Mouse (Mus musculus) E14TG2a.4 (cell line): ENCODE measurements around the gene Pet100.
"Not testable (repeated sequence)": the region's sequence is repeated elsewhere in the genome, so short reads cannot be mapped to it uniquely, and the experiment has no call there.

Source experiments
- H3K27me3 ChIP-seq: 2 replicates; pipeline ENCODE4 v1.6.1; 2014; ENCODE audit warnings: low read length, control low read depth; ENCODE audit not compliant: insufficient read depth
- H3K36me3 ChIP-seq: 2 replicates; pipeline ENCODE4 v1.6.1; 2014; ENCODE audit warnings: low read length, control low read depth; ENCODE audit not compliant: insufficient read depth
- H3K4me1 ChIP-seq: replicated peaks from 2 replicates; pipeline ENCODE4 v1.6.1; 2014; ENCODE audit warnings: low read depth, low read length, control low read depth
- H3K4me3 ChIP-seq: replicated peaks from 2 replicates; pipeline ENCODE4 v1.5.1; 2014; ENCODE audit warnings: mild to moderate bottlenecking, low read length
- H3K9me3 ChIP-seq: 2 replicates; pipeline ENCODE4 v1.6.1; 2014; ENCODE audit warnings: low read length, control low read depth
- CTCF ChIP-seq: conservative IDR thresholded peaks from 2 replicates; pipeline ENCODE4 v1.5.1; 2014; ENCODE audit warnings: low read length
- NANOG ChIP-seq: IDR thresholded peaks from 2 replicates; pipeline ENCODE4 v1.6.1; 2014; ENCODE audit warnings: borderline replicate concordance, low read length, mixed read lengths
- POU5F1 ChIP-seq: IDR thresholded peaks from 2 replicates; pipeline ENCODE4 v1.6.1; 2014; ENCODE audit warnings: low read length, borderline replicate concordance

Gene Pet100

GRCm38 (mm10) chr8:3621199-3621970, at the start of gene Pet100, which contains the start of gene Xab2:
TSS of gene Pet100 (plus strand) at chr8:3621548.
TSS of gene Xab2 (minus strand) at chr8:3621316.
- Histone ChIP-seq H3K4me3 (peak within 1 kb of the TSS; percentile 97), H3K4me1 (peaks cover 32% of the 10 kb centered on the region), H3K27me3 (no peaks in the 10 kb centered on the region), H3K9me3 (no peaks in the 10 kb centered on the region), H3K36me3 (peaks cover 48% of the 10 kb centered on the region)
- TF ChIP-seq POU5F1 (no peak), CTCF (no peak), NANOG (no peak)

- Histone ChIP-seq H3K4me3 (peak overlapping the region; percentile 67; the same call in 1 of the 2 replicates), H3K36me3 (peaks cover 34% of the 10 kb centered on the region), H3K4me1 (peaks cover 92% of the 10 kb centered on the region), H3K27me3 (no peaks in the 10 kb centered on the region), H3K9me3 (no peaks in the 10 kb centered on the region)
- TF ChIP-seq CTCF, result no peak
- TF ChIP-seq POU5F1, result no peak
- TF ChIP-seq NANOG, result peak; percentile 47; the same call in 1 of the 2 replicates
Measured at GRCm38 (mm10) chr8:3574546-3574945, 46.8 kb upstream of the Pet100 start.

DNA sequence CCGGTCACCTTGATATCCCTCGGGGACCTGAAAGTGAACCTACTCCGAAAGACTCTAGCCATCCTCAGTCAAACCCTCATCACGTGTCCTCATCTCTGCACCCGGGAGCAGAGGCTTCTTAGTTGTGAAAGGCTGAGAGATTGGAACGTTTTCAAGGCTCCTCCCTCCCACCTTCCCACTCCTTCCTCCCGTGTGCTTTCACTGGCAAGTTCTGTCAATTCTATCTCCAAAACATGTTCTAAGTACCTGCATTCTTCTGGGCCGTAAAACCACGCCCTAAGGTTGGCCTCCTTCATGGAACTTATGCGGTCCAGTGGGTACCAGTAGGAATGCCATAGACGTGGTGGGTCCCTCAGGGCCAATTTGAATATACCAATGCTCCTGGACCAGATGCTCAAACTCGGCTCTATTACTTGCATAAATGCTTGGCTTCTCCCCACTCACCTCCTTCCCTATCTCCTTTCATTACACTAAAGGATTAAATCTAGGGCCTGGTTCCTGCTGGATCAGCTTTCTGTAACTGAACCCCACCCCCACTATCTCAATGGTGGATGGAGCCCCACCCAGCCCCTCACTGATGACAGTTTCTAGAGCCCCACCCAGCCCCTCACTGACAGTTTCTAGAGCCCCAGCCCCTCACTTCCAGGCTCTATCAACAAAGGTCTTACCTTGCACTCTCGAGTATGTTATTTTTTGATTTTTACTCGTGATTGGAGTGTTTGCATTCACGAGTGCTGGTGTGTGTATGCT, 45.0 kb upstream of the Pet100 start:
- TF ChIP-seq CTCF (no peak), POU5F1 (no peak), NANOG (no peak)
- peaks cover 29% of the 10 kb centered on the region for H3K36me3 ChIP-seq
- no peaks in the 10 kb centered on the region for H3K9me3 ChIP-seq
- H3K4me3 ChIP-seq, result peak overlapping the region; percentile 67
- H3K4me1 ChIP-seq, result peaks cover 96% of the 10 kb centered on the region
- no peaks in the 10 kb centered on the region for H3K27me3 ChIP-seq

DNA sequence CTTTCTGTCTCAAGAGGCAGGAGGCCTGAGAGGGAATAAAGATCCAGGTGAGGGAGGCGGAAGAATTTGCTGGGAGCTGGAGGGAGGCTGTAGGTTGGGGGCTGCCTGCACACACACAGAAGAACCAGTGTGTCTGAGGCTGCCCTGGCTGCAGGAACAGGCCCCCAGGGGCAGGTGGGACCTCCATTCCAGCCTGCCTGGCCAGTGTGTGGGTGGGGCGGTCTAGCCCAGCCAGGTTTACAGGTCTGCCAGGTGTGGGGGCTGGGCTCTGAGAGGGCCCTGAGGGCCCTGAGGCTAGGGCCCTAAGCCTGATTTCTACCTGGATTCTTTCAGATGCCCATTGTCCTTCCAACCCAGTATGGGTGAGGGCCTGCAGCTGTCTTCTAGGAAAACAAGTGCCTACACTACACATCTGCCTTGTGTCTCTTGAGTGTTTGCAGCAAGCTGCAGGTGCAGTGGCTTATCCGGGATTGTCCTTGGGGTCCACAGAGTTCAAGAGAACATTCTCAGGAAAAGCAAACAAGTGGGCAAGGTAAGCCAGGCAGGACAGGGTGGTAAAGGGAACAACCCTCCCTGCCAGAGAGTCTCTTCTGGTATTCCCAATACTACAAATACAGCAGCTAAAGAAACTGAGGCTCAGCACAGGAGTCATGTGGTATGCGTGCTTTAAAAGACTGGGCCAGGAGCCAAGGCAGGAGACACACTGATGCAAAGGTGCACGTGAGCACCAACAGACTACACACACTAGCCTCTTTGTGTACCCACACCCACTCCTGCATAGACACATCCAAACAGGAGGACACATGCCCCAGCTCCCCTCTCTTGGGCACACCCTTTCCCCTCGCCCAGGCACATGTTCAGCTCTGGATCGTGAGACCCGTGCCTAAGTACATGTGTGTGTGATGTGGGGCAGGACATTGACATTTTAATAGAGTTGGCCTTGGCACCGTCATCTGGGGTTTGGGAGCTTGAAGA, 41.7 kb upstream of the Pet100 start:
- H3K9me3 ChIP-seq, result no peaks in the 10 kb centered on the region
- no peak for TF ChIP-seq NANOG
- no peak for TF ChIP-seq POU5F1
- TF ChIP-seq CTCF, result no peak
- H3K36me3 ChIP-seq, result peaks cover 15% of the 10 kb centered on the region
- peak overlapping the region; percentile 57 for H3K4me3 ChIP-seq
- H3K27me3 ChIP-seq, result no peaks in the 10 kb centered on the region
- peaks cover 66% of the 10 kb centered on the region for H3K4me1 ChIP-seq

GRCm38 (mm10) chr8:3581961-3582360, 39.4 kb upstream of the Pet100 start:
- Histone ChIP-seq H3K4me1 (peaks cover 47% of the 10 kb centered on the region), H3K36me3 (peaks cover 15% of the 10 kb centered on the region)
- H3K9me3 ChIP-seq, H3K4me3 ChIP-seq, H3K27me3 ChIP-seq: not testable (repeated sequence)

DNA sequence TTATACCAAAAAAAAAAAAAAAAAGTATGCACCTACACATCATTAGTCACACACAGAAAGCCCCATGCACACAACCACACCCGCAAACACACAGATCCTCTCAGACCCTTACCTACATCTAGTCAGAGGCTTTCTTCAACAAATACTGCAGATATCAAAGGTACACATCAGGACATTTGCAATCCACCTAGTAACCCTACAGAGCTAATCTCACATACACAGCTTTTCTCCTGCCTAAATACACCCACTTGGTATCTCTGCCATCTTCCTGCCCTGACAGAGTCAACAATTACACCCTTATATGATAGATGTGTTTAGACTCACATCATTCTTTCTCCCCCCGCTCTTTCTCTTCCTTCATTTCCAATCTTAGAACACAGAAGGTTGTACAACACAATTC, 34.9 kb upstream of the Pet100 start:
- Histone ChIP-seq H3K4me3 (no peak overlapping the region), H3K4me1 (peaks cover 10% of the 10 kb centered on the region), H3K9me3 (no peaks in the 10 kb centered on the region), H3K27me3 (no peaks in the 10 kb centered on the region), H3K36me3 (no peaks in the 10 kb centered on the region)
- TF ChIP-seq POU5F1, result no peak
- TF ChIP-seq NANOG, result no peak
- TF ChIP-seq CTCF, result no peak

GRCm38 (mm10) chr8:3586993-3587390, 34.4 kb upstream of the Pet100 start, which contains the start of gene Camsap3:
TSS of gene Camsap3 (plus strand) at chr8:3587293.
- H3K27me3 ChIP-seq, result no peaks in the 10 kb centered on the region
- TF ChIP-seq CTCF, result no peak
- no peak for TF ChIP-seq NANOG
- no peak for TF ChIP-seq POU5F1
- H3K9me3 ChIP-seq, result no peaks in the 10 kb centered on the region
- peaks cover 15% of the 10 kb centered on the region for H3K4me1 ChIP-seq
- H3K4me3 ChIP-seq, result peak within 1 kb of the TSS; percentile 92
- H3K36me3 ChIP-seq, result no peaks in the 10 kb centered on the region

DNA sequence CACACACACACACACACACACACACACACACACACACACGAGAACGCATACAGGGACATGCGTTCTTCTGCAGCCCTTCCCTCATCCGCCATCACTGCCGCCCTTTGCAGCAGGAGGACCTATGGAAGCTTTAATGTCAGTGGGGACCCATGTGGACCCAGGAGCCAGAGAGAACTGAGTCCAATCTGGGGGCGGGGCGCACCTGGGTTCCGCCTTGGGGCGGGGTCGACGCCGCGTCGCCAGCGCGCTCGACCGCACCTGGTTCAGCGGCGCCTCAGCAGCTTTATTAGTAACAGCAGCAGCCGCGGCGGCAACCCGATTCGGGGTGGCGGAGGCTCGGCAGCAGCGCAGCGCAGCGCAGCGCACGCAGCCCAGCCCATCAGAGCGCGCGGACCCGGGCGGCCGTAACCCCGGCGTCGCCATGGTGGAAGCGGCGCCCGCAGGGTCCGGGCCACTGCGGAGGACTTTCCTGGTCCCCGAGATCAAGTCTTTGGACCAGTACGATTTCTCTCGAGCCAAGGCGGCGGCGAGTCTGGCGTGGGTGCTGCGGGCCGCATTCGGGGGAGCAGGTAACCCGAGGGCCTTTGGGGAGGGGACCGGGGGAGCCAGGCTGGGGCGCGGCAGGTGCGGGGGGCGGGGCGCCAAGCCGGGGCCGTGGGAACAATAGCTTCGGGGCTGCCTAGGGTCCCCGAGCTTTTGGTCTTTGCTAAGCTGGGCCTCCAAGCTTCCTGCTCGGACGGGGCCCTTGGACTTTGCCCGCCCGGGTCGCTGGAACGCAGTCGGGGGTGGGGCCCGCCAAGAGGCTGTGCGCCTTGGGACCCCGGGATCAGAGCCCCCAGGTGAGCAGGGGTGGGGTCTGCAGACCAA, 33.7 kb upstream of the Pet100 start:
- Histone ChIP-seq H3K9me3 (no peaks in the 10 kb centered on the region), H3K4me3 (peak overlapping the region; percentile 92), H3K4me1 (peaks cover 19% of the 10 kb centered on the region), H3K27me3 (no peaks in the 10 kb centered on the region), H3K36me3 (no peaks in the 10 kb centered on the region)
- TF ChIP-seq NANOG, result no peak
- TF ChIP-seq CTCF, result no peak
- TF ChIP-seq POU5F1, result no peak
